Mouse (Mus musculus): ENCODE measurements around the gene B3gnt8.

GRCm38 (mm10) chr7:25674297-25674696 lies 47.8 kb downstream of the B3gnt8 start:
- no peak for TF ChIP-seq POLR2A (IDR thresholded peaks at IDR 0.05; ENCODE audit: borderline replicate concordance, extremely low read depth, low read depth, low read length)
- no peak for TF ChIP-seq CTCF (IDR thresholded peaks at IDR 0.05; ENCODE audit: insufficient read depth, low read length)

Data from lung, adult 2 months (tissue).